ENCODE assay signal across 19 mouse cellular contexts in the genomic region with DNA sequence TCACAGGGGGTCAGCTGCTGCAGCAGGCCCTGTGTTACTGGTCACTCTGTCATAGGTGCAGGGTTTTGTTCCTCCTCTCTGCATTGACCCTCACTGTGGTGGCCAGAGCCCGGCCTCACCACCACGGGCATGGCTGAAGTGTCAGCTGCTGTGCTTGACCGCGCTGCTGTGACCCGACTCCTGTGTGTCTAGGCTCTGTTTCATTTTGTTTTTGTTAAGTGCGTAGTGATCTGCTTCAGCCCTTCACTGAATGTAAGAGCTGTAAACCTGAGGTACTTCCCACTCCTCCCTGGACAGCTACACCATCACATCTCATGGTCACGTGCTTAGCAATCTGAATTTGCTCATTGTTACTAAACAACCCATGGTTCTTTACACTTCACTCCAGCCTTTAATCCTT.
"Had no signal": no experiment of that assay in that cellular context is flagged by ENCODE, and none has a peak within 500 bp of the region (broad histone marks: within the 10 kb centered on the region; RNA-seq: fewer than 3 reads in every experiment).

No protein-coding gene starts in this region.

- H3K9ac ChIP-seq: liver, embryonic 13.5 days; neural tube, embryonic 12.5 days; neural tube, embryonic 15.5 days had no signal

- H3K27ac ChIP-seq: left cerebral cortex, adult 2 months; liver, embryonic 13.5 days; neural tube, embryonic 12.5 days; neural tube, embryonic 15.5 days; stomach, postnatal 0 days had no signal

- ATAC-seq: inflammation-experienced regulatory T-cells, adult 6 months; intestine, embryonic 16.5 days had no signal

- DNase-seq: kidney, adult 2 months; kidney, postnatal 10 days; layer of hippocampus, postnatal 36 days; liver, embryonic 13.5 days; lung, adult 2 months; lung, postnatal 14 days; lung, postnatal 4 days; midbrain, embryonic 14.5 days; right cerebral cortex, adult 18-20 months; right cerebral cortex, postnatal 14 days; right cerebral cortex, postnatal 4 days; thymus, adult 18-20 months; thymus, postnatal 36 days had no signal

- H3K4me1 ChIP-seq: liver, embryonic 13.5 days had no signal

- H3K4me2 ChIP-seq: liver, embryonic 13.5 days; neural tube, embryonic 12.5 days; neural tube, embryonic 15.5 days had no signal

- H3K27me3 ChIP-seq: liver, embryonic 13.5 days; neural tube, embryonic 12.5 days; neural tube, embryonic 15.5 days had no signal

- H3K9me3 ChIP-seq: liver, embryonic 13.5 days; neural tube, embryonic 12.5 days; neural tube, embryonic 15.5 days had no signal

- H3K36me3 ChIP-seq: liver, embryonic 13.5 days; neural tube, embryonic 12.5 days; neural tube, embryonic 15.5 days had no signal

- H3K4me3 ChIP-seq: left cerebral cortex, adult 2 months; liver, embryonic 13.5 days; neural tube, embryonic 12.5 days; neural tube, embryonic 15.5 days had no signal
